ENCODE assay signal across 31 mouse cellular contexts in genomic region chr10:21385111-21385663, GRCm38 (mm10). TPM values are rescaled to one million over a fixed set of nuclear protein-coding genes. Genes with fewer than 3 reads are reported as not detected.
A peak's percentile ranks its signal among the peaks of the same experiment; 100 is the strongest.
DNase-seq lines count a peak whose midpoint lies in the region; ATAC-seq lines count a peak whose summit lies in the region.
"Had no signal": no experiment of that assay in that cellular context is flagged by ENCODE, and none has a peak within 500 bp of the region (broad histone marks: within the 10 kb centered on the region; RNA-seq: fewer than 3 reads in every experiment).

No protein-coding gene starts in this region.

- H3K4me3 ChIP-seq in liver, embryonic 13.5 days (replicated peaks) = no peak overlapping the region
- no peak overlapping the region for H3K4me3 ChIP-seq in kidney, embryonic 15.5 days (replicated peaks)
- H3K4me3 ChIP-seq: embryonic facial prominence, embryonic 12.5 days; embryonic facial prominence, embryonic 15.5 days; erythroblast, embryonic 14.5 days; forebrain, embryonic 12.5 days; forebrain, embryonic 15.5 days; heart, embryonic 12.5 days; heart, embryonic 15.5 days; hindbrain, embryonic 10.5 days; hindbrain, embryonic 13.5 days; intestine, embryonic 15.5 days had no signal

- no peak for DNase-seq in liver, embryonic 13.5 days
- DNase-seq in liver (no peak), MEL-GATA-1-ER (ENCODE audit: extremely low read depth, low read depth) (peak; percentile 77)
- no peak for DNase-seq in natural killer cell, adult 2 months (ENCODE audit: low spot score in 2 of 2)
- DNase-seq: adrenal gland, adult 2 months; adrenal gland, postnatal 14 days; cerebellum, adult 18-20 months; cerebellum, adult 9-10 months; cerebellum, postnatal 14 days; gastrocnemius, postnatal 10 days; gastrocnemius, postnatal 36 days; heart, postnatal 10 days; heart, postnatal 36 days had no signal

- ATAC-seq in liver, embryonic 13.5 days (ENCODE audit: low read depth) = no peak
- peak; percentile 52 for ATAC-seq in megakaryocyte progenitor cell, adult 5-6 weeks (replicated peaks; ENCODE audit: poor library complexity)
- no peak for ATAC-seq in kidney, embryonic 15.5 days (replicated peaks; ENCODE audit: low FRiP score)
- ATAC-seq: CD4-positive, CD25-positive, alpha-beta regulatory T cell, adult 4 months; forebrain, embryonic 15.5 days; hindbrain, embryonic 16.5 days; intestine, embryonic 15.5 days had no signal

- H3K9me3 ChIP-seq in liver, embryonic 13.5 days (replicated peaks) = no peaks in the 10 kb centered on the region
- H3K9me3 ChIP-seq in kidney, embryonic 15.5 days (replicated peaks) = no peaks in the 10 kb centered on the region
- H3K9me3 ChIP-seq: embryonic facial prominence, embryonic 12.5 days; embryonic facial prominence, embryonic 15.5 days; forebrain, embryonic 12.5 days; forebrain, embryonic 15.5 days; heart, embryonic 12.5 days; heart, embryonic 15.5 days; hindbrain, embryonic 10.5 days; hindbrain, embryonic 13.5 days; intestine, embryonic 15.5 days had no signal

- H3K4me2 ChIP-seq in liver, embryonic 13.5 days = 0 out of 2 replicates have a peak overlapping the region, but pooled peaks have one; percentile 8
- H3K4me2 ChIP-seq in kidney, embryonic 15.5 days = no peak overlapping the region
- H3K4me2 ChIP-seq: embryonic facial prominence, embryonic 12.5 days; embryonic facial prominence, embryonic 15.5 days; forebrain, embryonic 12.5 days; forebrain, embryonic 15.5 days; heart, embryonic 12.5 days; heart, embryonic 15.5 days; hindbrain, embryonic 13.5 days; intestine, embryonic 15.5 days had no signal

- no peak overlapping the region for H3K27ac ChIP-seq in liver, embryonic 13.5 days
- H3K27ac ChIP-seq in kidney, embryonic 15.5 days = no peak overlapping the region
- H3K27ac ChIP-seq: embryonic facial prominence, embryonic 12.5 days; embryonic facial prominence, embryonic 15.5 days; forebrain, embryonic 12.5 days; forebrain, embryonic 15.5 days; heart, embryonic 15.5 days; hindbrain, embryonic 10.5 days; hindbrain, embryonic 13.5 days; intestine, embryonic 15.5 days had no signal

- H3K4me1 ChIP-seq in liver, embryonic 13.5 days (replicated peaks) = peaks cover 13% of the 10 kb centered on the region
- H3K4me1 ChIP-seq in kidney, embryonic 15.5 days = no peaks in the 10 kb centered on the region
- H3K4me1 ChIP-seq: embryonic facial prominence, embryonic 12.5 days; embryonic facial prominence, embryonic 15.5 days; forebrain, embryonic 12.5 days; forebrain, embryonic 15.5 days; heart, embryonic 15.5 days; hindbrain, embryonic 10.5 days; hindbrain, embryonic 13.5 days; intestine, embryonic 15.5 days had no signal

- H3K36me3 ChIP-seq in liver, embryonic 13.5 days = no peaks in the 10 kb centered on the region
- no peaks in the 10 kb centered on the region for H3K36me3 ChIP-seq in kidney, embryonic 15.5 days
- H3K36me3 ChIP-seq: embryonic facial prominence, embryonic 12.5 days; embryonic facial prominence, embryonic 15.5 days; forebrain, embryonic 12.5 days; forebrain, embryonic 15.5 days; heart, embryonic 12.5 days; heart, embryonic 15.5 days; hindbrain, embryonic 10.5 days; hindbrain, embryonic 13.5 days; intestine, embryonic 15.5 days had no signal

- no peak overlapping the region for H3K9ac ChIP-seq in liver, embryonic 13.5 days
- H3K9ac ChIP-seq in kidney, embryonic 15.5 days = no peak overlapping the region
- H3K9ac ChIP-seq: embryonic facial prominence, embryonic 12.5 days; embryonic facial prominence, embryonic 15.5 days; forebrain, embryonic 12.5 days; forebrain, embryonic 15.5 days; heart, embryonic 12.5 days; heart, embryonic 15.5 days; hindbrain, embryonic 13.5 days; intestine, embryonic 15.5 days had no signal

- 14% methylated on average over 3 of the region's 3 CpGs for WGBS in liver, embryonic 13.5 days (ENCODE audit: insufficient replicate concordance)
- 69% methylated on average over 3 of the region's 3 CpGs for WGBS in kidney, embryonic 15.5 days

- no peaks in the 10 kb centered on the region for H3K27me3 ChIP-seq in liver, embryonic 13.5 days
- no peaks in the 10 kb centered on the region for H3K27me3 ChIP-seq in kidney, embryonic 15.5 days
- H3K27me3 ChIP-seq: embryonic facial prominence, embryonic 15.5 days; forebrain, embryonic 12.5 days; forebrain, embryonic 15.5 days; intestine, embryonic 15.5 days had no signal

RNA-seq across cellular contexts. Expression of gene Aldh8a1, which starts 8.1 kb away (rescaled TPM):
- polyA plus RNA-seq in liver, embryonic 13.5 days (2015; fragmentation: Nextera tagmentation; extraction: Ambion mirVana) = 10.8 and 14.6 TPM in 2 replicates
- not detected in 2 replicates for total RNA-seq in megakaryocyte progenitor cell, adult 5-6 weeks (2015)
- not detected in 2 replicates for total RNA-seq in megakaryocyte progenitor cell, adult 5-6 weeks (2017)
- polyA plus RNA-seq in kidney, embryonic 15.5 days (2015; fragmentation: Nextera tagmentation; extraction: Ambion mirVana) = 2.9 and 3.5 TPM in 2 replicates
- total RNA-seq: gastrocnemius, adult 18-20 months; gastrocnemius, postnatal 36 days; granulocyte monocyte progenitor cell, adult 5-6 weeks; heart, adult 8-10 months; heart, postnatal 10 days; heart, postnatal 36 days had no signal
- polyA plus RNA-seq: adrenal gland, adult 2 months; C2C12; CD4-positive, CD25-positive, alpha-beta regulatory T cell, adult 4 months; embryonic facial prominence, embryonic 15.5 days; erythroblast, embryonic 14.5 days; forebrain, embryonic 12.5 days; forebrain, embryonic 15.5 days; heart, embryonic 15.5 days; hindbrain, embryonic 13.5 days had no signal
